Mouse (Mus musculus) stomach, embryonic 16.5 days (tissue): ENCODE measurements around the gene Acad12. TPM values are rescaled to one million over a fixed set of nuclear protein-coding genes. Genes with fewer than 3 reads are reported as not detected.

Experiments used
- ATAC-seq: fragments of 200-750 bp; cut with Nextera tagmentation; 2 replicates; pipeline ENCODE4 v1.8.0; 2017; ENCODE audit warnings: moderate number of reproducible peaks, moderate TSS enrichment; ENCODE audit not compliant: insufficient read depth, low FRiP score
- H3K27ac ChIP-seq: fragments of 300-500 bp; sonication (generic); 2 replicates; pipeline ENCODE4 v1.5.1; 2014; ENCODE audit warnings: low read length
- H3K27me3 ChIP-seq: fragments of 300-500 bp; sonication (generic); 2 replicates; pipeline ENCODE4 v1.6.1; 2014; ENCODE audit warnings: low read length, control low read depth, mixed read lengths; ENCODE audit not compliant: control insufficient read depth, insufficient read depth
- H3K36me3 ChIP-seq: fragments of 300-500 bp; sonication (generic); 2 replicates; pipeline ENCODE4 v1.6.1; 2014; ENCODE audit warnings: low read length; ENCODE audit not compliant: control insufficient read depth, insufficient read depth
- H3K4me1 ChIP-seq: fragments of 300-500 bp; sonication (generic); 2 replicates; pipeline ENCODE4 v1.6.1; 2014; ENCODE audit warnings: low read length, control low read depth, mixed read lengths; ENCODE audit not compliant: control insufficient read depth, insufficient read depth
- H3K4me2 ChIP-seq: fragments of 300-500 bp; sonication (generic); 2 replicates; pipeline ENCODE4 v1.6.1; 2014; ENCODE audit warnings: low read depth, low read length, mixed read lengths
- H3K4me3 ChIP-seq: fragments of 300-500 bp; sonication (generic); replicated peaks from 2 replicates; pipeline ENCODE4 v1.5.1; 2014; ENCODE audit warnings: mild to moderate bottlenecking, low read length
- H3K9ac ChIP-seq: fragments of 300-500 bp; sonication (generic); 2 replicates; pipeline ENCODE4 v1.6.1; 2014; ENCODE audit warnings: low read length
- H3K9me3 ChIP-seq: fragments of 300-500 bp; sonication (generic); replicated peaks from 2 replicates; pipeline ENCODE4 v1.6.1; 2016; ENCODE audit warnings: low read length, control low read depth; ENCODE audit not compliant: control insufficient read depth
- WGBS: fragments of 180-500 bp; shearing (Covaris S2); extraction: QIAGEN DNeasy Blood & Tissue Kit; methylation state at CpG from one replicate; pipeline ENCODE4 v1.1.7; 2014; 5-methylcytosine and 5-hydroxymethylcytosine counted together
- polyA plus RNA-seq: library from polyadenylated mRNA; unstranded; fragments of >200 nt; fragmentation: Nextera tagmentation; extraction: Ambion mirVana; gene quantifications from 2 replicates; pipeline ENCODE4 v1.2.1, GENCODE M21; 2015

Gene Acad12
- polyA plus RNA-seq, 1 experiment from 2014 or later = 2.6 TPM

DNA sequence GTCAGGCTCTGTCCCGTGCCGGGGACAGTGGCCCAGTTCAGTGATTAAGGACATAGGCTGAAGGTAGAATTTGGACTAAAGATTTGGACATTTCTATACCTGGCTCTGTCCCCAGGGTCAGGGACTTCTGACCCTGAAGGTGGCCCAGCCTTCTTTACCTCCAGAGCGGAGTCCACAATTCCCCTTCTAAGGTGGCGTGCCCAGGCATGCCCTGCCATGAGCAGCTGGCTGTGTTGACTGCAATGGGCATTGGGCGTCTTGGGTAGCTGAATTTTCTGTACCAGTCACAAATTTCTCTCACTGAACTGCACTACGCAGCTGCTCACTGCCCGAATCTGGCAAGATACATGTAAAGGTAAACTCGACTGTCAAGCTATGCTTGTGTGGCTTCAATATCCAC lies 36.8 kb downstream of the Acad12 start:
- Histone ChIP-seq H3K27ac (no peak overlapping the region), H3K9ac (no peak overlapping the region), H3K4me3 (no peak overlapping the region), H3K4me2 (no peak overlapping the region), H3K4me1 (peaks cover 15% of the 10 kb centered on the region; the same call in 1 of the 2 replicates), H3K36me3 (no peaks in the 10 kb centered on the region; the same call in 1 of the 2 replicates), H3K27me3 (no peaks in the 10 kb centered on the region), H3K9me3 (no peaks in the 10 kb centered on the region)
- no peak for ATAC-seq
- 91% methylated on average over 8 of the region's 8 CpGs for WGBS

DNA sequence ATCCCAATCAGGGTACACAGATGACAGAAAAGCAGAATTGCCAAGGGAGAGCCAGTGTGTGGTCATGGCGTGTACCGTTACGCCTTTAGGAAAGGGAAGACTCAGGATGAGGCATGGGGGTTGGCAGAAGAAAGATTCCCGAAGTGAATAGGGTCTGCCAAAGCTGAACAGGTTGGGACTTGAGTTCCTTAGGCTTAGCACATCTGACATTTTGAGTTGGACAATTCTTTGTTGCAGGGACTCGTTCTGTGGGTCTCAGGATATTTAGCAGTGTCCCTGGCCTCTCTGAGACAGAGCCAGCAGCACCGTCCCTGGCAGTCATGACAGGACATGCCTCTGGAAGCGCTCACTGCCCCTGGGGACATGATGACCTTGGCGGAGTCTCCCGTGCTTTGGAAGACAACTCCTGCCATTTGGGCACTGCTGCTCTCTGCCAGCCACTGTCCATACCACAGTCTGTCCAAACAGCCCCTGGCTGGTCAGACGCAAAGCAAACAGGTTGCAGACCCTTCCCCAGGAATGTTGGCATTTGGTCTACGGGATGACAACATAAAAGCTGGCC lies 41.7 kb downstream of the Acad12 start:
- Histone ChIP-seq H3K4me3 (no peak overlapping the region), H3K9me3 (no peaks in the 10 kb centered on the region), H3K36me3 (no peaks in the 10 kb centered on the region; the same call in 1 of the 2 replicates), H3K27ac (no peak overlapping the region), H3K27me3 (no peaks in the 10 kb centered on the region), H3K4me1 (no peaks in the 10 kb centered on the region), H3K4me2 (no peak overlapping the region), H3K9ac (no peak overlapping the region)
- 82% methylated on average over 11 of the region's 11 CpGs for WGBS
- ATAC-seq = no peak

DNA sequence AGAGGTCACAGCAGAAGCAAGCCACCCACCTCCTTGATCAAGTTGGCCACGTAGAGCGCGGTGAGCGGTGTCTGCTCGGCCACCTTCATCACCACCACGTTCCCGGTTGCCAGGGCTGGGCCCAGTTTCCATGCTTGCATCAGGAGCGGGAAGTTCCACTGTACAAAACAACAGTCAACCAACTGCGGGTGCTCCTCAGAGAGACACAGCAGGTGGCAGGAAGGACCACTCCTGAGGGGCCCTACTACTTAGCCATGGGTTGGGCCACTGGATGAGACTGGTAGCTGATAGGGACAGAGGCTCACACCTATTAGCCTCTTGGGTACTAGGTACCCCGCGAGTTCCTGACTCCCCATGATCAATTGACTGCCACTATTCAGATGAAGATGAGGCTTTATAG lies 42.9 kb downstream of the Acad12 start:
- Histone ChIP-seq H3K9me3 (no peaks in the 10 kb centered on the region), H3K27ac (no peak overlapping the region), H3K27me3 (no peaks in the 10 kb centered on the region), H3K4me3 (no peak overlapping the region), H3K4me1 (no peaks in the 10 kb centered on the region), H3K4me2 (no peak overlapping the region), H3K36me3 (no peaks in the 10 kb centered on the region; the same call in 1 of the 2 replicates), H3K9ac (no peak overlapping the region)
- ATAC-seq = no peak
- 93% methylated on average over 11 of the region's 11 CpGs for WGBS

DNA sequence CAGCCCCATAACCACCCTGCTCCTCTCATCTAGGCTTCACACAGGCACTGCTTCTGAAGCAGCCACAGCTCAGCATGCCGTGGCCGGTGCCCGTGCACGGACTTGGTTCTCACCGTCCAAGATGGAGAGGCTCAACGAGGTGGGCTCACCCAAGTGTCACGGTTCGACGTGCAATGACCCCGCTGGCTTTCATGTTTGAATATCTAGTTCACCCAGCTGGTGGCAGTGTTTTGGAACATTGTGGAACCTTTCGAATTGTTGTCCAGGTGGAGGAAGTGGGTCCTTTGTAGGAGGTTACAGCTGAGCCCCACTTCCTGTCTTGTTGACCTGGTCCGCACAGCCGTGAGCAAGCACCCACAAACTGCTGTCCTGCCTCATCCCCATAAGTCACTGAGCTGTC lies 44.6 kb downstream of the Acad12 start:
- WGBS = 89% methylated on average over 13 of the region's 13 CpGs

DNA sequence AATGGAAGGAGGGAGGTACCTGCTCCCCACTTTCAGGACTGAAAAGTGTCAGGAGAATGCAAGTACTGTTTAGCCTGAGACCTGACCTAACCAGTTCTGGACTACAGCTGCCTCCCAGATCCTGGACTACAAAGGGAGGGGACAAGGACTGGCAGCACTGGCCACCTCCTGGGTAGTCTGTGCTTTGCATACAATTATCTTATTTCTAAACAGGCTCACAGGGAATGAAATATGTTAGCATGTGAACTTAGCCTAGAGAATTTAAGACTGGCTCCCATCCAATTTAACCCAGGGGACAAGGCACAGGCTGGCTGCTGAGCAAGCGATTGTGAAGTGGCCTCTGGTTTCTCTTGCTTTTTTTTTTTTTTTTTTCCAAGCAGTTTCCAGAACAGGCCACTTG lies 48.0 kb downstream of the Acad12 start:
- H3K27ac ChIP-seq = no peak overlapping the region
- no peak overlapping the region for H3K4me2 ChIP-seq
- WGBS = 44% methylated on average over 1 of the region's 1 CpGs
- ATAC-seq = no peak
- no peaks in the 10 kb centered on the region for H3K36me3 ChIP-seq
- no peaks in the 10 kb centered on the region for H3K27me3 ChIP-seq
- H3K4me3 ChIP-seq = no peak overlapping the region
- no peaks in the 10 kb centered on the region for H3K4me1 ChIP-seq
- H3K9ac ChIP-seq = no peak overlapping the region
- H3K9me3 ChIP-seq = no peaks in the 10 kb centered on the region

More for the DNA sequence above, 44.6 kb downstream of the Acad12 start:
- H3K36me3 ChIP-seq = no peaks in the 10 kb centered on the region; the same call in 1 of the 2 replicates
- H3K4me1 ChIP-seq = no peaks in the 10 kb centered on the region
- H3K4me2 ChIP-seq = no peak overlapping the region
- no peaks in the 10 kb centered on the region for H3K27me3 ChIP-seq
- no peak overlapping the region for H3K4me3 ChIP-seq
- H3K9me3 ChIP-seq = no peaks in the 10 kb centered on the region
- no peak overlapping the region for H3K9ac ChIP-seq
- H3K27ac ChIP-seq = no peak overlapping the region
- no peak for ATAC-seq

DNA sequence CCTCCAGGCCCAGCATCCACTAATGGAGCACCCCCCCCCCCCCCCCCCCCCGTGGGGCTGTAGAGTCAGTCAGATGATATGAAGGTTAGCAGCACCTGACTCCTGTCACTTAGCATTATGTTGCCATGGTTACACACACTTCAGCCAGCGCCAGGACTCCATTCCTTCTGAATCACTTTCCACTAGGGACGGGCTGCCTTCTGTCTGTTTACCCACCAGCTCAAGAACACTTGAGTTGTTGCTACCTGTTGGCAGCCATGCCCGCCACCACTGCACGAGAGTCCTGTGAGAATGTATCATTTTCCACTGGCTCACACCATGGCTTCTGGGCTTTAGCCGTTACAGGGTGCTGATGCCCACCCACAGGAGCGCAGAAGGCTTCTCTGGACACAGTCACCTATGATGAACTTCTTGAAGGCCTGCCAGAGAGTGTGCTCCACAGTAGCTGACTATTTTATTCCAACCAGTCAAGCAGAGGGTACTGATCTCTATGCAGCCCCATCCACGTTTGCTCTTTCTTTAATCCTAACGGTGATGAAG lies 48.8 kb downstream of the Acad12 start:
- H3K27ac ChIP-seq = no peak overlapping the region
- H3K36me3 ChIP-seq = no peaks in the 10 kb centered on the region
- no peak overlapping the region for H3K4me3 ChIP-seq
- WGBS = 73% methylated on average over 8 of the region's 9 CpGs
- no peak for ATAC-seq
- no peaks in the 10 kb centered on the region for H3K27me3 ChIP-seq
- no peak overlapping the region for H3K9ac ChIP-seq
- H3K9me3 ChIP-seq = no peaks in the 10 kb centered on the region
- no peaks in the 10 kb centered on the region for H3K4me1 ChIP-seq
- H3K4me2 ChIP-seq = no peak overlapping the region

DNA sequence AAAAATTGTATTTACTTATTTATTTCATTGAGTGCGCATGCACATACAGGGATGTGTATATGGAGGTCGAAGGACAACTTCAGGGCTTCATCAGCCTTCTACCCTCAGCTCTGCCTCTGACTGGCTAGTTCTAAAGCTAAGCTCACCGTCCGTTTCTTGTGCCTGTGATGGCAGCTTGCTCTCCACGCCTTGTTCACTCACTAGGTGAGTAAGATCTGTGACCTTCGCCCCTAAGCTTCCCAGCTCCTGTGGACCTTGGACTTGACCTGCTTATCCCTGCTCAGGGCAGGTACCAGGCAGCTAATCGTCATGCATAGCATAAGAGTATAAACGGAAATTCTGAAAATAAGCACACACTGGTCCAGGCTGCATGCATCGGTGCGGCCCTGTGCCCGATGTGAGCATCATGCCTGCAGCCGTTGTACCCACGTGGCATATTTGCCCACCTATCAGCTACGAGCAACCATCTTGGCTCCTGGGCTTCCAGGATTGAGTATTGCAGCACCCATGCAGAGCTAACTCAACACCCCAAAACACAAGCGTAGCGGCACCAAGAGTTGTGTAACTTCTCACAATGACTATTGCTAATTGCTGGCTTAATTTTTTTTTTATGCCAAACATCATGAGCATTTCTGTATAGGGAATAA lies 52.6 kb downstream of the Acad12 start:
- H3K36me3 ChIP-seq = no peaks in the 10 kb centered on the region
- H3K27me3 ChIP-seq = no peaks in the 10 kb centered on the region
- ATAC-seq = peak; percentile 55; the same call in 1 of the 2 replicates
- no peak overlapping the region for H3K27ac ChIP-seq
- no peaks in the 10 kb centered on the region for H3K9me3 ChIP-seq
- no peak overlapping the region for H3K4me2 ChIP-seq
- H3K4me1 ChIP-seq = 0 out of 2 replicates have a peak, but pooled peaks cover 4% of the 10 kb centered on the region
- H3K4me3 ChIP-seq = no peak overlapping the region
- H3K9ac ChIP-seq = no peak overlapping the region
- WGBS = 84% methylated on average over 16 of the region's 16 CpGs

DNA sequence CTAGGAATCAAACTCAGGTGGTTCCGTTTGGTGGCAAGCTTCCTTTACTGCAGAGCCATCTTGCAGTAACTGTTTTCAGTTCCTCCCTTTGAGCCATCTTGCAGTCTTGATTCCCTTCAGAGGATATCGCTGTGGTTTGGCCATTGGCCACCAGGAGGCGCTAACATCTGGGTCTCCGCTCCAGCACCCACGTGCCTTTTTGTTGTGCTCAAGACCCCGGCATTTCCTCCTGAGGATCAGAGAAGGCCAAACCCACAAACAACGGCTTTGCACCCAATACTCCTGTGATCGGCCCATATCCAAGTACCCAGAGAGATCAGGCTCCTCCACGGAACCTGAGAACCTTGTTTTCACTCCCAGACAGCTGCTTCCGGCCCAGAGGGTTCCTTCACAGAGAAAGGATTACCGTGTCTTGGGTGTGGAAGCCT lies 54.3 kb downstream of the Acad12 start:
- H3K36me3 ChIP-seq = no peaks in the 10 kb centered on the region
- no peak overlapping the region for H3K27ac ChIP-seq
- peak overlapping the region; percentile 52 for H3K4me2 ChIP-seq
- H3K4me1 ChIP-seq = 0 out of 2 replicates have a peak, but pooled peaks cover 4% of the 10 kb centered on the region
- peak; percentile 22; the same call in 1 of the 2 replicates for ATAC-seq
- H3K9ac ChIP-seq = peak overlapping the region; percentile 55; the same call in 1 of the 2 replicates
- H3K4me3 ChIP-seq = peak overlapping the region; percentile 28
- no peaks in the 10 kb centered on the region for H3K9me3 ChIP-seq
- H3K27me3 ChIP-seq = no peaks in the 10 kb centered on the region
- WGBS = 10% methylated on average over 11 of the region's 11 CpGs

DNA sequence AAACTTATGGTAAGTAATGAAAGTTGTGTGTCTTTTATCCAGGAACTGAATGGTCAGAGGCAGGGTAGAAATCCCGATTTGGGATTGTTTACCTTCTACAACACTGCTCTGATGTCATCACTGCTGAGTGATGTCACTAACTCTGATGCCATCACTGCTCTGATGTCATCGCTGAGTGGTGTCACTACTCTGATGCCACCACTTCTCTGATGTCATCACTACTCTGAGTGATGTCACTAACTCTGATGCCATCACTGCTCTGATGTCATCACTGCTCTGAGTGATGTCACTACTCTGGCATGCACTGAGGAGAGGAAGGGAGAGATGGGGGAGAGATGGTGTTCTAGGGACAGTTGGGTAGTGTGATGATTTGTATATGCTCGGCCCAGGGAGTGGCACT lies 56.3 kb downstream of the Acad12 start:
- Histone ChIP-seq H3K27ac (no peak overlapping the region), H3K27me3 (no peaks in the 10 kb centered on the region), H3K36me3 (no peaks in the 10 kb centered on the region), H3K9me3 (no peaks in the 10 kb centered on the region), H3K9ac (no peak overlapping the region), H3K4me3 (no peak overlapping the region), H3K4me1 (0 out of 2 replicates have a peak, but pooled peaks cover 4% of the 10 kb centered on the region), H3K4me2 (no peak overlapping the region)
- 77% methylated on average over 3 of the region's 3 CpGs for WGBS
- ATAC-seq = no peak
